In the genomic region with DNA sequence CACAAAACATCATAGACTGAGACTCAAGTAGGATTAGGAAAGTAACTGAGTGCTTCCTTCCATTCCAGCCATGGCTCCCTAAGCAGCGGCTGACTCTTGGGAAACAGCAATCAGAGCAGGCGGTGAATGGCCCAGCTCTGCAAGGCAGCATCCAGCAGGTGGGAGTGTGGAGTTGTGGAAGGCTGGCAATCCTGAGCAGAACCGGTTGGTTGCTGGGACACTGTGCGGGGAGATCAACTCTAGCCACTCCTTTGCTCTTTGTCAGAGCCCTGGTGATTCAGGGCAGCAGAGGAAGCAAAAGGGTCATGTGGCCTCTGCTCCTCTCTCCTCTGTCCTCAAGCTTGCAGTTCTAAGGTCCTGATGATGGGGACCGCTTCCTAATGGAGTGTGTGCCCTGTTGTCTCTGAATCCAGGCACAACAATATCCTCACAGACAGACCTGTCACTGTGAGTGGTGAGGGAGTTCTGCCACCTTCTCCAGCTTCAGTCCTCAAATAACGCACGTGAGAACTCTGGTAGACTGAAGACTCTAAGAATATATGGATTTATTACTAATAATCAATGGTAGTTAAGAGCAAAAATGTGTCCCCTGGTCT, we compare ENCODE assay signal across 8 mouse cellular contexts. TPM values are rescaled to one million over a fixed set of nuclear protein-coding genes. Genes with fewer than 3 reads are reported as not detected.
DNase-seq lines count a peak whose midpoint lies in the region; ATAC-seq lines count a peak whose summit lies in the region.

No protein-coding gene starts in this region.

- peak; percentile 6 for DNase-seq in thymus, postnatal 25 days
- DNase-seq in thymus, adult 18-20 months: no peak
- DNase-seq in embryonic facial prominence, embryonic 14.5 days (ENCODE audit: low spot score): peak; percentile 85
- DNase-seq in kidney, adult 9 months: peak; percentile 78
- peak; percentile 54 for DNase-seq in liver
- peak; percentile 68 for DNase-seq in neural tube, embryonic 10.5 days (ENCODE audit: extremely low spot score, low spot score)
- DNase-seq in testis, postnatal 14 days (ENCODE audit: low spot score): peak; percentile 52

- H3K9ac ChIP-seq in embryonic facial prominence, embryonic 14.5 days (ENCODE audit: low read depth, low read length): no peak overlapping the region
- H3K9ac ChIP-seq in heart, embryonic 11.5 days (ENCODE audit: low read depth, low read length): no peak overlapping the region

- peak; percentile 96 for ATAC-seq in embryonic facial prominence, embryonic 14.5 days (ENCODE audit: low read depth)
- ATAC-seq in heart, embryonic 11.5 days (replicated peaks; ENCODE audit: insufficient number of reproducible peaks, low FRiP score, low TSS enrichment): peak; percentile 65; the same call in 1 of the 2 replicates

- H3K36me3 ChIP-seq in embryonic facial prominence, embryonic 14.5 days (ENCODE audit: control insufficient read depth, insufficient read depth, low read length): no peaks in the 10 kb centered on the region
- H3K36me3 ChIP-seq in heart, embryonic 11.5 days (ENCODE audit: control insufficient read depth, insufficient read depth, low read length): no peaks in the 10 kb centered on the region

- H3K4me1 ChIP-seq in embryonic facial prominence, embryonic 14.5 days (ENCODE audit: control insufficient read depth, insufficient read depth, low read length): no peaks in the 10 kb centered on the region
- H3K4me1 ChIP-seq in heart, embryonic 11.5 days (ENCODE audit: control insufficient read depth, insufficient read depth, low read length): 0 out of 2 replicates have a peak, but pooled peaks cover 2% of the 10 kb centered on the region

- H3K4me2 ChIP-seq in embryonic facial prominence, embryonic 14.5 days (ENCODE audit: low read depth, low read length): no peak overlapping the region
- no peak overlapping the region for H3K4me2 ChIP-seq in heart, embryonic 11.5 days

- WGBS in embryonic facial prominence, embryonic 14.5 days: 27% methylated on average over 7 of the region's 7 CpGs
- 25% methylated on average over 7 of the region's 7 CpGs for WGBS in heart, embryonic 11.5 days (ENCODE audit: insufficient replicate concordance)

- H3K4me3 ChIP-seq in embryonic facial prominence, embryonic 14.5 days (ENCODE audit: low read depth, low read length): no peak overlapping the region
- no peak overlapping the region for H3K4me3 ChIP-seq in heart, embryonic 11.5 days (ENCODE audit: low read depth, low read length)

- H3K27ac ChIP-seq in embryonic facial prominence, embryonic 14.5 days (replicated peaks; ENCODE audit: low read depth, low read length): no peak overlapping the region
- no peak overlapping the region for H3K27ac ChIP-seq in heart, embryonic 11.5 days (ENCODE audit: low read depth, low read length)

- H3K27me3 ChIP-seq in embryonic facial prominence, embryonic 14.5 days (replicated peaks; ENCODE audit: control insufficient read depth, insufficient read depth, low read length): no peaks in the 10 kb centered on the region
- H3K27me3 ChIP-seq in heart, embryonic 11.5 days (ENCODE audit: control insufficient read depth, insufficient read depth, low read length): no peaks in the 10 kb centered on the region

- no peaks in the 10 kb centered on the region for H3K9me3 ChIP-seq in embryonic facial prominence, embryonic 14.5 days (ENCODE audit: control insufficient read depth, low read length)
- H3K9me3 ChIP-seq in heart, embryonic 11.5 days (replicated peaks; ENCODE audit: control insufficient read depth, low read length): no peaks in the 10 kb centered on the region

RNA-seq across cellular contexts. Expression of a gene that starts 11.7 kb away (rescaled TPM):
- not detected in 2 replicates for polyA plus RNA-seq in embryonic facial prominence, embryonic 14.5 days (2014; fragmentation: Nextera tagmentation; extraction: Ambion mirVana)
- not detected in 2 replicates for polyA plus RNA-seq in heart, embryonic 11.5 days (2014; fragmentation: Nextera tagmentation; extraction: Ambion mirVana)

RNA-seq across cellular contexts. Expression of a gene that starts 25.4 kb away (rescaled TPM):
- polyA plus RNA-seq in embryonic facial prominence, embryonic 14.5 days (2014; fragmentation: Nextera tagmentation; extraction: Ambion mirVana): 27.4 and 29.4 TPM in 2 replicates
- polyA plus RNA-seq in heart, embryonic 11.5 days (2014; fragmentation: Nextera tagmentation; extraction: Ambion mirVana): 26.1 and 35.7 TPM in 2 replicates

Comparison
In these comparisons a context has a peak if more than half of its experiments do, and no peak if none do; other contexts are left out.
1. DNase-seq: peak in thymus, postnatal 25 days (single experiment), embryonic facial prominence, embryonic 14.5 days (single experiment), kidney, adult 9 months (single experiment), liver (single experiment), neural tube, embryonic 10.5 days (single experiment) and testis, postnatal 14 days (single experiment); none in thymus, adult 18-20 months (0 of 2).